Mouse (Mus musculus): ENCODE measurements around the gene Mrnip.

Mrnip gene

GRCm38 (mm10) chr11:50203302-50203827 is 29.1 kb downstream of the Mrnip start:
- no peak for DNase-seq (ENCODE audit: low read depth)

GRCm38 (mm10) chr11:50205434-50205833 is 31.2 kb downstream of the Mrnip start:
- peak; percentile 39 for DNase-seq (ENCODE audit: low read depth)

- DNase-seq (ENCODE audit: low read depth): no peak
Observed at GRCm38 (mm10) chr11:50206037-50206436, 31.8 kb downstream of the Mrnip start.

GRCm38 (mm10) chr11:50207344-50207743 is 33.1 kb downstream of the Mrnip start:
- DNase-seq (ENCODE audit: low read depth): no peak

- DNase-seq (ENCODE audit: low read depth): no peak
Observed at GRCm38 (mm10) chr11:50208039-50208438, 33.8 kb downstream of the Mrnip start.

- peak; percentile 96 for DNase-seq (ENCODE audit: low read depth)
Observed at GRCm38 (mm10) chr11:50210101-50210504, 35.9 kb downstream of the Mrnip start.

GRCm38 (mm10) chr11:50210505-50211151 is 36.4 kb downstream of the Mrnip start, which contains the start of the genes Sqstm1 and Mgat4b:
TSS of gene Sqstm1 (minus strand) at chr11:50210827.
TSS of gene Mgat4b (plus strand) at chr11:50210890.
- peak; percentile 88 for DNase-seq (ENCODE audit: low read depth)

GRCm38 (mm10) chr11:50211322-50212059 is 37.2 kb downstream of the Mrnip start:
- peak; percentile 53 for DNase-seq (ENCODE audit: low read depth)

- DNase-seq (ENCODE audit: low read depth): peak; percentile 88
Observed at GRCm38 (mm10) chr11:50212060-50212739, 38.0 kb downstream of the Mrnip start.

- DNase-seq (ENCODE audit: low read depth): peak; percentile 95
Observed at GRCm38 (mm10) chr11:50212848-50213758, 38.9 kb downstream of the Mrnip start.

GRCm38 (mm10) chr11:50214631-50215030 is 40.4 kb downstream of the Mrnip start:
- DNase-seq (ENCODE audit: low read depth): no peak

- DNase-seq (ENCODE audit: low read depth): no peak
Observed at GRCm38 (mm10) chr11:50215633-50216032, 41.4 kb downstream of the Mrnip start.

- DNase-seq (ENCODE audit: low read depth): no peak
Observed at GRCm38 (mm10) chr11:50216724-50217366, 42.6 kb downstream of the Mrnip start.

- no peak for DNase-seq (ENCODE audit: low read depth)
Observed at GRCm38 (mm10) chr11:50217811-50218210, 43.6 kb downstream of the Mrnip start.

GRCm38 (mm10) chr11:50219833-50220232 is 45.6 kb downstream of the Mrnip start:
- DNase-seq (ENCODE audit: low read depth): no peak

GRCm38 (mm10) chr11:50222559-50223276 is 48.5 kb downstream of the Mrnip start:
- peak; percentile 48 for DNase-seq (ENCODE audit: low read depth)

GRCm38 (mm10) chr11:50223783-50224662 is 49.8 kb downstream of the Mrnip start:
- DNase-seq (ENCODE audit: low read depth): no peak

GRCm38 (mm10) chr11:50224671-50225530 is 50.7 kb downstream of the Mrnip start:
- peak; percentile 92 for DNase-seq (ENCODE audit: low read depth)

Data from 416B (cell line).